Mouse (Mus musculus) lung, embryonic 15.5 days (tissue): Measurements from ENCODE around the gene Vegfb. TPM values are rescaled to one million over a fixed set of nuclear protein-coding genes. Genes with fewer than 3 reads are reported as not detected.

ENCODE experiments used
- ATAC-seq: fragments of 200-750 bp; cut with Nextera tagmentation; 2 replicates; pipeline ENCODE4 v1.8.0; 2017; ENCODE audit warnings: moderate number of reproducible peaks, borderline replicate concordance; ENCODE audit not compliant: low FRiP score, low TSS enrichment; ENCODE audit errors: extremely low read depth
- H3K27ac ChIP-seq: fragments of 300-500 bp; sonication (generic); 2 replicates; pipeline ENCODE4 v1.5.1; 2015; ENCODE audit warnings: moderate library complexity, mild to moderate bottlenecking, inconsistent platforms
- H3K27me3 ChIP-seq: fragments of 300-500 bp; sonication (generic); 2 replicates; pipeline ENCODE4 v1.6.1; 2015; ENCODE audit warnings: inconsistent platforms
- H3K36me3 ChIP-seq: fragments of 300-500 bp; sonication (generic); 2 replicates; pipeline ENCODE4 v1.6.1; 2015; ENCODE audit warnings: inconsistent platforms
- H3K4me1 ChIP-seq: fragments of 300-500 bp; sonication (generic); 2 replicates; pipeline ENCODE4 v1.6.1; 2015; ENCODE audit warnings: inconsistent platforms
- H3K4me2 ChIP-seq: fragments of 300-500 bp; sonication (generic); 2 replicates; pipeline ENCODE4 v1.6.1; 2015; ENCODE audit warnings: inconsistent platforms, mild to moderate bottlenecking, moderate library complexity
- H3K4me3 ChIP-seq: fragments of 300-500 bp; sonication (generic); 2 replicates; pipeline ENCODE4 v1.5.1; 2015; ENCODE audit warnings: mild to moderate bottlenecking, inconsistent platforms
- H3K9ac ChIP-seq: fragments of 300-500 bp; sonication (generic); 2 replicates; pipeline ENCODE4 v1.6.1; 2015; ENCODE audit warnings: inconsistent platforms
- H3K9me3 ChIP-seq: fragments of 300-500 bp; sonication (generic); 2 replicates; pipeline ENCODE4 v1.6.1; 2016; ENCODE audit warnings: inconsistent platforms
- WGBS: fragments of 180-500 bp; shearing (Covaris S2); methylation state at CpG from one replicate; pipeline ENCODE4 v1.1.7; 2015; 5-methylcytosine and 5-hydroxymethylcytosine counted together
- polyA plus RNA-seq: library from polyadenylated mRNA; unstranded; fragments of >200 nt; fragmentation: Nextera tagmentation; extraction: Ambion mirVana; gene quantifications from 2 replicates; pipeline ENCODE4 v1.2.1, GENCODE M21; 2015

Gene Vegfb
- polyA plus RNA-seq, 1 experiment from 2014 or later: 48.7 TPM

- peaks cover 3% of the 10 kb centered on the region; the same call in 1 of the 2 replicates for H3K36me3 ChIP-seq
These were observed 39.7 kb downstream of the Vegfb start for GRCm38 (mm10) chr19:6947742-6948141.

GRCm38 (mm10) chr19:6943709-6944108 lies 43.7 kb downstream of the Vegfb start:
- Histone ChIP-seq H3K9ac (no peak overlapping the region), H3K4me2 (no peak overlapping the region), H3K27me3 (no peaks in the 10 kb centered on the region), H3K27ac (no peak overlapping the region), H3K36me3 (peaks cover 3% of the 10 kb centered on the region; the same call in 1 of the 2 replicates), H3K9me3 (no peaks in the 10 kb centered on the region), H3K4me3 (no peak overlapping the region), H3K4me1 (peaks cover 24% of the 10 kb centered on the region)
- WGBS: 92% methylated on average over 6 of the region's 6 CpGs
- no peak for ATAC-seq

More at GRCm38 (mm10) chr19:6947742-6948141, 39.7 kb downstream of the Vegfb start:
- H3K4me1 ChIP-seq: peaks cover 26% of the 10 kb centered on the region
- ATAC-seq: no peak
- WGBS: 56% methylated on average over 4 of the region's 4 CpGs
- no peak overlapping the region for H3K4me2 ChIP-seq
- H3K27me3 ChIP-seq: no peaks in the 10 kb centered on the region
- H3K27ac ChIP-seq: no peak overlapping the region
- no peak overlapping the region for H3K9ac ChIP-seq
- no peaks in the 10 kb centered on the region for H3K9me3 ChIP-seq
- no peak overlapping the region for H3K4me3 ChIP-seq

- Histone ChIP-seq H3K27ac (peak overlapping the region; percentile 94), H3K4me3 (peak overlapping the region; percentile 75), H3K36me3 (peaks cover 3% of the 10 kb centered on the region; the same call in 1 of the 2 replicates), H3K9ac (peak overlapping the region; percentile 91), H3K4me2 (peak overlapping the region; percentile 98), H3K4me1 (peaks cover 24% of the 10 kb centered on the region), H3K9me3 (no peaks in the 10 kb centered on the region), H3K27me3 (no peaks in the 10 kb centered on the region)
- 25% methylated on average over 5 of the region's 5 CpGs for WGBS
- peak; percentile 1; the same call in 1 of the 2 replicates for ATAC-seq
These were observed 44.7 kb downstream of the Vegfb start for GRCm38 (mm10) chr19:6942764-6943163.

- peaks cover 3% of the 10 kb centered on the region; the same call in 1 of the 2 replicates for H3K36me3 ChIP-seq
- peak within 1 kb of the TSS; percentile 98 for H3K4me2 ChIP-seq
- peaks cover 24% of the 10 kb centered on the region for H3K4me1 ChIP-seq
- peak within 1 kb of the TSS; percentile 91 for H3K9ac ChIP-seq
- H3K4me3 ChIP-seq: peak within 1 kb of the TSS; percentile 75
- ATAC-seq: peak; percentile 90
- no peaks in the 10 kb centered on the region for H3K27me3 ChIP-seq
- no peaks in the 10 kb centered on the region for H3K9me3 ChIP-seq
- under 1% methylated on average over 27 of the region's 27 CpGs for WGBS
- peak within 1 kb of the TSS; percentile 94 for H3K27ac ChIP-seq
These were observed 45.2 kb downstream of the Vegfb start, which contains the start of gene Gpr137 for GRCm38 (mm10) chr19:6942249-6942691. Gpr137 (minus strand) TSS chr19:6942480.

GRCm38 (mm10) chr19:6941372-6942248 lies 45.8 kb downstream of the Vegfb start, which contains the start of gene Bad:
Bad (plus strand) TSS chr19:6941861.
- Histone ChIP-seq H3K9ac (peak within 1 kb of the TSS; percentile 91), H3K4me1 (peaks cover 24% of the 10 kb centered on the region), H3K36me3 (peaks cover under 1% of the 10 kb centered on the region; the same call in 1 of the 2 replicates), H3K9me3 (no peaks in the 10 kb centered on the region), H3K4me3 (peak within 1 kb of the TSS; percentile 75), H3K27me3 (no peaks in the 10 kb centered on the region; the same call in 1 of the 2 replicates), H3K27ac (peak within 1 kb of the TSS; percentile 94), H3K4me2 (peak within 1 kb of the TSS; percentile 98)
- peak; percentile 87 for ATAC-seq
- under 1% methylated on average over 83 of the region's 83 CpGs for WGBS

GRCm38 (mm10) chr19:6940396-6941351 lies 46.8 kb downstream of the Vegfb start:
- Histone ChIP-seq H3K36me3 (no peaks in the 10 kb centered on the region), H3K27ac (peak overlapping the region; percentile 46), H3K9me3 (no peaks in the 10 kb centered on the region), H3K9ac (peak overlapping the region; percentile 79), H3K27me3 (peaks cover 8% of the 10 kb centered on the region), H3K4me2 (peak overlapping the region; percentile 98), H3K4me3 (peak overlapping the region; percentile 75), H3K4me1 (peaks cover 24% of the 10 kb centered on the region)
- peak; percentile 16; the same call in 1 of the 2 replicates for ATAC-seq
- 18% methylated on average over 27 of the region's 29 CpGs for WGBS

GRCm38 (mm10) chr19:6939106-6940002 lies 48.1 kb downstream of the Vegfb start:
- ATAC-seq: no peak
- H3K27me3 ChIP-seq: peaks cover 21% of the 10 kb centered on the region
- peak overlapping the region; percentile 98; the same call in 1 of the 2 replicates for H3K4me2 ChIP-seq
- H3K4me3 ChIP-seq: no peak overlapping the region
- no peaks in the 10 kb centered on the region for H3K9me3 ChIP-seq
- no peaks in the 10 kb centered on the region for H3K36me3 ChIP-seq
- no peak overlapping the region for H3K27ac ChIP-seq
- H3K9ac ChIP-seq: no peak overlapping the region
- 90% methylated on average over 20 of the region's 20 CpGs for WGBS
- peaks cover 25% of the 10 kb centered on the region for H3K4me1 ChIP-seq

DNA sequence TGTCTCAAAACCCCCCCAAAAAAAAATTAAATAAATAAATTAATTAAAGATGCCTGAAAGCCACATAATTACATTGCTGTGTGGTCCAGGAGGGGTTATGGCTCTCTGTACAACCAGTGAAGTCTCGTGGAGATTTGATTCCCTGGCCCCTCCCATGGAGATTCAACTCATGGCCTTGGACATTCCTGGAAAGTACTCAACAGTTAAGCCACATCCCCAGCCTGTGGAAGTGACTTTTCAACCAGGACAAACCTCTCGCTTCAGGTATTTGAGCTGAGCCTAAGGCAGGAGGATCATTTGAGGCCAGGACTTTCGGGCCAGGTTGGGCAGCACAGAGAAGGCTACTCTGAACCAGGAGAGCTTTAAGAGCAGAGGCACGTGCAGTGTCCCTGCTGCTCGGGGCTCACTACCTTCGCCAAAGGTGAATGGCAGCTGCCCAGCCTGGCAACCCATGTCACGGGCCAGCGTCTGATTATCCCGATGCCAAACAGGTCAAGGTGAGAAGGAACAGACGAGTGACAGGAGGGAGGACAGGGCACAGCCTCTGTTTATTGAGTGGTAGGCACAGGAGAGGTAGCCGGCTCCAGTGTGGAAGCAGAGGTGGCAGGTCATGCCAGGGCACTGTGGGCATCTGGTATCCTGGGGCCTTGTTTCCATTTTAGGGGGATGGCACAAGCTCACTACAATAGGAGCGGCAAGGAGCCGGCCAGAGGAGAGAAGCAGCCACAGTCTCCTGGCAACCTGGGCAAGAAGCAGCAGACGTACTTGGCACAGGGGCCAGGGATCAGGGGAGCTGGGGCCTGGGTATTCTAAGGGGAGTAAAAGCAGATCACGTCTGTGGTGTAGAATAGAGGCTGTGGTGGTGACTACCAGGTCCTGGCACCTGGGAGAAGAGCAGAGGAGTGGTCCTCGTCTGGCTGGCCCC lies 49.6 kb downstream of the Vegfb start:
- no peak overlapping the region for H3K27ac ChIP-seq
- H3K9ac ChIP-seq: no peak overlapping the region
- no peaks in the 10 kb centered on the region for H3K9me3 ChIP-seq
- H3K27me3 ChIP-seq: peaks cover 36% of the 10 kb centered on the region
- H3K4me2 ChIP-seq: no peak overlapping the region
- ATAC-seq: no peak
- 74% methylated on average over 16 of the region's 16 CpGs for WGBS
- no peak overlapping the region for H3K4me3 ChIP-seq
- H3K4me1 ChIP-seq: peaks cover 27% of the 10 kb centered on the region
- H3K36me3 ChIP-seq: no peaks in the 10 kb centered on the region

GRCm38 (mm10) chr19:6936299-6936698 lies 51.2 kb downstream of the Vegfb start:
- no peak for ATAC-seq
- Histone ChIP-seq H3K36me3 (no peaks in the 10 kb centered on the region), H3K27ac (no peak overlapping the region), H3K9ac (no peak overlapping the region), H3K4me2 (no peak overlapping the region), H3K4me1 (peaks cover 25% of the 10 kb centered on the region), H3K4me3 (no peak overlapping the region), H3K27me3 (peaks cover 51% of the 10 kb centered on the region), H3K9me3 (no peaks in the 10 kb centered on the region)
- WGBS: 18% methylated on average over 3 of the region's 3 CpGs
